17 mouse cellular contexts compared by ENCODE assay signal in genomic region chr13:13621456-13621855, GRCm38 (mm10). TPM values are rescaled to one million over a fixed set of nuclear protein-coding genes. Genes with fewer than 3 reads are reported as not detected.
DNase-seq lines count a peak whose midpoint lies in the region; ATAC-seq and TF ChIP-seq lines count a peak whose summit lies in the region.
"Had no signal": no experiment of that assay in that cellular context is flagged by ENCODE, and none has a peak within 500 bp of the region (broad histone marks: within the 10 kb centered on the region; RNA-seq: fewer than 3 reads in every experiment).

No protein-coding gene starts in this region.

- no peak overlapping the region for H3K9ac ChIP-seq in liver, postnatal 0 days (replicated peaks)
- H3K9ac ChIP-seq in liver, embryonic 11.5 days (ENCODE audit: low read depth, low read length) = no peak overlapping the region
- H3K9ac ChIP-seq: embryonic facial prominence, embryonic 12.5 days; forebrain, embryonic 15.5 days; heart, embryonic 13.5 days; neural tube, embryonic 13.5 days had no signal

- H3K4me1 ChIP-seq in liver, postnatal 0 days (ENCODE audit: insufficient read depth) = no peaks in the 10 kb centered on the region
- no peaks in the 10 kb centered on the region for H3K4me1 ChIP-seq in liver, embryonic 11.5 days (replicated peaks; ENCODE audit: control insufficient read depth, insufficient read depth, low read length)
- H3K4me1 ChIP-seq: embryonic facial prominence, embryonic 12.5 days; forebrain, embryonic 15.5 days; neural tube, embryonic 13.5 days had no signal

- 80% methylated on average over 5 of the region's 5 CpGs for WGBS in liver, postnatal 0 days (ENCODE audit: insufficient replicate concordance)
- WGBS in liver, embryonic 11.5 days = 82% methylated on average over 5 of the region's 5 CpGs

- no peak overlapping the region for H3K4me3 ChIP-seq in liver, postnatal 0 days (ENCODE audit: low read depth, low read length)
- no peak overlapping the region for H3K4me3 ChIP-seq in liver, embryonic 11.5 days (ENCODE audit: low read depth, low read length)
- H3K4me3 ChIP-seq: embryonic facial prominence, embryonic 12.5 days; forebrain, embryonic 15.5 days; heart, embryonic 13.5 days; left cerebral cortex, adult 2 months; neural tube, embryonic 13.5 days had no signal

- TF ChIP-seq EP300 in liver, postnatal 0 days (IDR thresholded peaks at IDR 0.05; ENCODE audit: low read depth) = no peak

- peak; percentile 31; the same call in 1 of the 2 replicates for TF ChIP-seq CTCF in liver, postnatal 0 days (IDR thresholded peaks at IDR 0.05; ENCODE audit: low read depth)

- peaks cover 10% of the 10 kb centered on the region for H3K36me3 ChIP-seq in liver, postnatal 0 days (replicated peaks; ENCODE audit: insufficient read depth, low read length)
- no peaks in the 10 kb centered on the region for H3K36me3 ChIP-seq in liver, embryonic 11.5 days (ENCODE audit: control insufficient read depth, insufficient read depth, low read length)
- H3K36me3 ChIP-seq: embryonic facial prominence, embryonic 12.5 days had no signal

- H3K9me3 ChIP-seq in liver, postnatal 0 days (ENCODE audit: low read length) = no peaks in the 10 kb centered on the region
- H3K9me3 ChIP-seq in liver, embryonic 11.5 days (ENCODE audit: control insufficient read depth, low read length) = no peaks in the 10 kb centered on the region
- H3K9me3 ChIP-seq: embryonic facial prominence, embryonic 12.5 days; forebrain, embryonic 15.5 days; heart, embryonic 13.5 days; neural tube, embryonic 13.5 days had no signal

- no peak overlapping the region for H3K27ac ChIP-seq in liver, postnatal 0 days (ENCODE audit: low read depth)
- no peak overlapping the region for H3K27ac ChIP-seq in liver, embryonic 11.5 days (ENCODE audit: low read depth, low read length)
- H3K27ac ChIP-seq: embryonic facial prominence, embryonic 12.5 days; forebrain, embryonic 15.5 days; heart, embryonic 13.5 days; left cerebral cortex, adult 2 months; neural tube, embryonic 13.5 days had no signal

- no peak overlapping the region for H3K4me2 ChIP-seq in liver, postnatal 0 days (ENCODE audit: low read depth, low read length)
- no peak overlapping the region for H3K4me2 ChIP-seq in liver, embryonic 11.5 days
- H3K4me2 ChIP-seq: embryonic facial prominence, embryonic 12.5 days; forebrain, embryonic 15.5 days; heart, embryonic 13.5 days; neural tube, embryonic 13.5 days had no signal

- no peak for DNase-seq in cerebellum, postnatal 4 days (ENCODE audit: low spot score in 2 of 2)
- DNase-seq in liver, postnatal 0 days = no peak
- DNase-seq in liver, embryonic 11.5 days (ENCODE audit: low spot score) = no peak
- peak; percentile 77 for DNase-seq in cerebellum, adult 9-10 months
- DNase-seq in c-Kit-positive CD71-positive TER-119-positive erythroid progenitor cells, embryonic 14.5 days (ENCODE audit: low spot score) = no peak
- DNase-seq in yolk sac, embryonic 10.5 days (ENCODE audit: low spot score) = no peak
- no peak for DNase-seq in spleen, postnatal 4 days (ENCODE audit: low spot score in 2 of 2)
- DNase-seq: lung, adult 2 months; lung, postnatal 36 days; thymus, postnatal 36 days had no signal

- ATAC-seq in cerebellum, adult (ENCODE audit: insufficient number of reproducible peaks, low FRiP score, low TSS enrichment) = peak; percentile 92
- no peak for ATAC-seq in liver, postnatal 0 days
- no peak for ATAC-seq in liver, embryonic 11.5 days (replicated peaks; ENCODE audit: low FRiP score)
- ATAC-seq: forebrain, embryonic 15.5 days; inflammation-experienced regulatory T-cells, adult 6 months had no signal

- no peaks in the 10 kb centered on the region for H3K27me3 ChIP-seq in liver, postnatal 0 days (ENCODE audit: insufficient read depth, low read length)
- H3K27me3 ChIP-seq in liver, embryonic 11.5 days (replicated peaks; ENCODE audit: control insufficient read depth, insufficient read depth, low read length) = no peaks in the 10 kb centered on the region
- H3K27me3 ChIP-seq: embryonic facial prominence, embryonic 12.5 days; forebrain, embryonic 15.5 days; heart, embryonic 13.5 days; neural tube, embryonic 13.5 days had no signal

RNA-seq across cellular contexts. Expression of gene Lyst, which starts 31.3 kb away (rescaled TPM):
- polyA plus RNA-seq in liver, postnatal 0 days (2015; fragmentation: Nextera tagmentation; extraction: Ambion mirVana) = 3.1 and 5.6 TPM in 2 replicates
- polyA plus RNA-seq in liver, embryonic 11.5 days (2014; fragmentation: Nextera tagmentation; extraction: Ambion mirVana) = 1.8 and 2.0 TPM in 2 replicates
